Mouse (Mus musculus): Measurements from ENCODE around the gene Hnrnpc. TPM values are rescaled to one million over a fixed set of nuclear protein-coding genes. Genes with fewer than 3 reads are reported as not detected.

The Hnrnpc gene
- total and polyA plus RNA-seq, 3 experiments = 274 to 813 (median 370) TPM

DNA sequence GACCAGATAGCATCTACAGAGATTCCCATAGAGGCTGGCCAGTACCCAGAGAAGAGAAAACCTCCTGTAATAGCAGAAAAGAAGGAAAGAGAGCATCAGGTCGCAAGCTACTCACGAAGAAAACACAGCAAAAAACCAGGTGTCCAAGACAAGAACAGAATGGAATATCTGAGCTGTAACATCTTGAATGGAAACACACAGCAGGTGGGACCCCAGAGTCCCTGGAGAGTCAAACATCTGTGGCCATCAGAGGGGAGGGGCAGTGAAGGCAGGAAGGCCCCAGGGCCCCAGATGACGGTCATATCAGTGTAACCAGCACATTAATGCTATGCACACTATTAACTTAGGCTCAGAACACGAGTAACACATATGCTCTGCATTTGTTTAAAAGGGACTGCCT is 46.1 kb upstream of the Hnrnpc start:
- Histone ChIP-seq H3K9me3 (replicated peaks; ENCODE audit: low read length) (no peaks in the 10 kb centered on the region), H3K79me2 (replicated peaks; ENCODE audit: control insufficient read depth, extremely low read depth, insufficient read depth, poor library complexity, severe bottlenecking) (no peaks in the 10 kb centered on the region), H3K4me3 (replicated peaks in 1 of 3; ENCODE audit: low read depth in 2 of 3, low read length in 2 of 3, poor library complexity in 1 of 3) (peak overlapping the region in 1 of 3 experiments; percentile 13), H3K27me3 (replicated peaks) (no peaks in the 10 kb centered on the region), H3K9ac (ENCODE audit: insufficient read depth, low read depth) (peak overlapping the region; percentile 17; the same call in 1 of the 2 replicates), H3K4me2 (ENCODE audit: insufficient read depth, low read depth, poor library complexity, severe bottlenecking) (peak overlapping the region; percentile 47), H3K4me1 (ENCODE audit: control insufficient read depth in 1 of 2, insufficient read depth in 2 of 2) (peaks cover 9 to 24% of the 10 kb centered on the region in 2 experiments), H3K27ac (ENCODE audit: insufficient read depth, low read depth) (no peak overlapping the region), H3K36me3 (replicated peaks in 1 of 2; ENCODE audit: control insufficient read depth in 1 of 2, insufficient read depth in 1 of 2, low read length in 1 of 2) (peaks cover 9 to 56% of the 10 kb centered on the region in 2 experiments)
- TF ChIP-seq USF2 (conservative IDR thresholded peaks at IDR 0.05; ENCODE audit: low read depth, low read length) (no peak), KAT2A (IDR thresholded peaks at IDR 0.05; ENCODE audit: insufficient replicate concordance, low read length) (0 out of 2 replicates have a peak, but pooled peaks have one; percentile 40), CTCF (conservative IDR thresholded peaks at IDR 0.05 in 1 of 2, IDR thresholded peaks at IDR 0.05 in 1 of 2; ENCODE audit: low read depth in 2 of 2, low read length in 2 of 2) (no peak), NRF1 (IDR thresholded peaks at IDR 0.05; ENCODE audit: low read depth, low read length) (no peak), GABPA (IDR thresholded peaks at IDR 0.05; ENCODE audit: insufficient replicate concordance, low read depth, low read length) (no peak), RAD21 (IDR thresholded peaks at IDR 0.05; ENCODE audit: low read depth, low read length) (no peak), RCOR1 (conservative IDR thresholded peaks at IDR 0.05; ENCODE audit: low read depth, low read length) (peak; percentile 76; the same call in 1 of the 2 replicates), PAX5 (IDR thresholded peaks at IDR 0.05; ENCODE audit: low read length) (no peak), ETS1 (conservative IDR thresholded peaks at IDR 0.05; ENCODE audit: low read depth, low read length) (peak; percentile 91), IRF4 (IDR thresholded peaks at IDR 0.05; ENCODE audit: low read depth, low read length) (0 out of 2 replicates have a peak, but pooled peaks have one; percentile 42), EP300 (IDR thresholded peaks at IDR 0.05; ENCODE audit: low read length) (peak; percentile 95), MYC (IDR thresholded peaks at IDR 0.05; ENCODE audit: low read depth, low read length) (no peak), TCF12 (IDR thresholded peaks at IDR 0.05; ENCODE audit: low read depth, low read length) (peak; percentile 100), MEF2A (IDR thresholded peaks at IDR 0.05; ENCODE audit: borderline replicate concordance, low read depth, low read length) (peak; percentile 88), BHLHE40 (IDR thresholded peaks at IDR 0.05; ENCODE audit: low read depth, low read length) (0 out of 2 replicates have a peak, but pooled peaks have one; percentile 27), CHD2 (IDR thresholded peaks at IDR 0.05; ENCODE audit: low read length) (no peak), JUND (conservative IDR thresholded peaks at IDR 0.05; ENCODE audit: low read depth, low read length) (peak; percentile 69), TBP (conservative IDR thresholded peaks at IDR 0.05; ENCODE audit: low read depth, low read length) (no peak), POLR2AphosphoS2 (IDR thresholded peaks at IDR 0.05; ENCODE audit: low read depth, low read length) (no peak), UBTF (IDR thresholded peaks at IDR 0.05; ENCODE audit: low read depth, low read length) (no peak), MAX (IDR thresholded peaks at IDR 0.05; ENCODE audit: low read length) (no peak), MAFK (IDR thresholded peaks at IDR 0.05; ENCODE audit: insufficient replicate concordance, low read length) (0 out of 2 replicates have a peak, but pooled peaks have one; percentile 34), E2F4 (IDR thresholded peaks at IDR 0.05; ENCODE audit: insufficient replicate concordance, low read depth, low read length) (no peak), ELF1 (IDR thresholded peaks at IDR 0.05; ENCODE audit: low read depth, low read length) (no peak), JUN (IDR thresholded peaks at IDR 0.05; ENCODE audit: insufficient read depth, low read depth, low read length) (peak; percentile 74), SIN3A (IDR thresholded peaks at IDR 0.05; ENCODE audit: low read length) (peak; percentile 69), MAZ (IDR thresholded peaks at IDR 0.05; ENCODE audit: low read depth, low read length) (peak; percentile 72), POLR2A (IDR thresholded peaks at IDR 0.05; ENCODE audit: low read depth, low read length) (0 out of 2 replicates have a peak, but pooled peaks have one; percentile 21)
- in situ Hi-C loops (cut with MboI; ENCODE audit: low pct_ligation_motif_present, low pct_unique_long_range_greater_than_20kb, low sequenced_read_pairs) (no loop called here), dilution Hi-C loops (cut with MboI; ENCODE audit: extremely low pct_ligation_motif_present, extremely low pct_unique_long_range_greater_than_20kb, low sequenced_read_pairs) (no loop called here)
- peak; percentile 86 for DNase-seq (ENCODE audit: extremely low read depth)

Data from CH12.LX (cell line).